ENCODE assay signal across 10 mouse cellular contexts in genomic region chr12:80833541-80833940, GRCm38 (mm10). TPM values are rescaled to one million over a fixed set of nuclear protein-coding genes. Genes with fewer than 3 reads are reported as not detected.
A peak's percentile ranks its signal among the peaks of the same experiment; 100 is the strongest.
DNase-seq lines count a peak whose midpoint lies in the region; ATAC-seq and TF ChIP-seq lines count a peak whose summit lies in the region.
"Had no signal": no experiment of that assay in that cellular context is flagged by ENCODE, and none has a peak within 500 bp of the region (broad histone marks: within the 10 kb centered on the region; RNA-seq: fewer than 3 reads in every experiment).

No protein-coding gene starts in this region.

- TF ChIP-seq POLR2A in cerebellum, adult 2 months (IDR thresholded peaks at IDR 0.05; ENCODE audit: borderline replicate concordance, insufficient read depth, low read length) = no peak

- no peak for ATAC-seq in liver, postnatal 0 days
- ATAC-seq in liver, embryonic 11.5 days (replicated peaks; ENCODE audit: low FRiP score) = no peak
- no peak for ATAC-seq in forebrain, embryonic 14.5 days

- intact Hi-C loops in heart, postnatal 25 days (cut with DNase I) = loop anchor here (5.0 kb wide), 2 partner anchors 34 to 41 kb away; partner anchors contain the start of gene Susd6

- WGBS in cerebellum, adult 2 months = 2% methylated on average over 2 of the region's 2 CpGs
- 32% methylated on average over 2 of the region's 2 CpGs for WGBS in liver, postnatal 0 days (ENCODE audit: insufficient replicate concordance)
- 54% methylated on average over 2 of the region's 2 CpGs for WGBS in liver, embryonic 11.5 days
- 77% methylated on average over 2 of the region's 2 CpGs for WGBS in forebrain, embryonic 14.5 days

- peak overlapping the region; percentile 71; the same call in 1 of the 2 replicates for H3K27ac ChIP-seq in cerebellum, adult 2 months (ENCODE audit: insufficient read depth, low read length)
- peak overlapping the region; percentile 64 for H3K27ac ChIP-seq in liver, postnatal 0 days (ENCODE audit: low read depth)
- H3K27ac ChIP-seq in liver, embryonic 11.5 days (ENCODE audit: low read depth, low read length) = no peak overlapping the region
- H3K27ac ChIP-seq in forebrain, embryonic 14.5 days (ENCODE audit: low read depth, low read length) = no peak overlapping the region
- H3K27ac ChIP-seq: embryonic facial prominence, embryonic 15.5 days; midbrain, embryonic 10.5 days had no signal

- H3K9me3 ChIP-seq in liver, postnatal 0 days (ENCODE audit: low read length) = no peaks in the 10 kb centered on the region
- no peaks in the 10 kb centered on the region for H3K9me3 ChIP-seq in liver, embryonic 11.5 days (ENCODE audit: control insufficient read depth, low read length)
- no peaks in the 10 kb centered on the region for H3K9me3 ChIP-seq in forebrain, embryonic 14.5 days (replicated peaks; ENCODE audit: control insufficient read depth, low read length)
- H3K9me3 ChIP-seq: embryonic facial prominence, embryonic 15.5 days; midbrain, embryonic 10.5 days had no signal

- H3K4me2 ChIP-seq in liver, postnatal 0 days (ENCODE audit: low read depth, low read length) = no peak overlapping the region
- H3K4me2 ChIP-seq in liver, embryonic 11.5 days = no peak overlapping the region
- no peak overlapping the region for H3K4me2 ChIP-seq in forebrain, embryonic 14.5 days (ENCODE audit: low read length)
- H3K4me2 ChIP-seq: embryonic facial prominence, embryonic 15.5 days had no signal

- peaks cover 17% of the 10 kb centered on the region for H3K36me3 ChIP-seq in liver, postnatal 0 days (replicated peaks; ENCODE audit: insufficient read depth, low read length)
- peaks cover 3% of the 10 kb centered on the region; the same call in 1 of the 2 replicates for H3K36me3 ChIP-seq in liver, embryonic 11.5 days (ENCODE audit: control insufficient read depth, insufficient read depth, low read length)
- H3K36me3 ChIP-seq in forebrain, embryonic 14.5 days (ENCODE audit: control insufficient read depth, insufficient read depth, low read length) = peaks cover 7% of the 10 kb centered on the region; the same call in 1 of the 2 replicates
- H3K36me3 ChIP-seq: embryonic facial prominence, embryonic 15.5 days had no signal

- TF ChIP-seq EP300 in liver, postnatal 0 days (IDR thresholded peaks at IDR 0.05; ENCODE audit: low read depth) = 0 out of 2 replicates have a peak, but pooled peaks have one; percentile 18

- TF ChIP-seq CTCF in cerebellum, adult 2 months (IDR thresholded peaks at IDR 0.05; ENCODE audit: borderline replicate concordance, insufficient read depth, low read depth, low read length) = no peak
- TF ChIP-seq CTCF in liver, postnatal 0 days (IDR thresholded peaks at IDR 0.05; ENCODE audit: low read depth) = 0 out of 2 replicates have a peak, but pooled peaks have one; percentile 5

- no peaks in the 10 kb centered on the region for H3K27me3 ChIP-seq in cerebellum, adult 2 months (ENCODE audit: control insufficient read depth, insufficient read depth, low read length)
- no peaks in the 10 kb centered on the region for H3K27me3 ChIP-seq in liver, postnatal 0 days (ENCODE audit: insufficient read depth, low read length)
- H3K27me3 ChIP-seq in liver, embryonic 11.5 days (replicated peaks; ENCODE audit: control insufficient read depth, insufficient read depth, low read length) = no peaks in the 10 kb centered on the region
- H3K27me3 ChIP-seq in forebrain, embryonic 14.5 days (replicated peaks; ENCODE audit: control insufficient read depth, insufficient read depth, low read length) = no peaks in the 10 kb centered on the region
- H3K27me3 ChIP-seq: embryonic facial prominence, embryonic 15.5 days had no signal

- no peak overlapping the region for H3K9ac ChIP-seq in liver, postnatal 0 days (replicated peaks)
- H3K9ac ChIP-seq in liver, embryonic 11.5 days (ENCODE audit: low read depth, low read length) = no peak overlapping the region
- H3K9ac ChIP-seq in forebrain, embryonic 14.5 days (ENCODE audit: low read length) = no peak overlapping the region
- H3K9ac ChIP-seq: embryonic facial prominence, embryonic 15.5 days had no signal

- peaks cover 39% of the 10 kb centered on the region; the same call in 1 of the 2 replicates for H3K4me1 ChIP-seq in cerebellum, adult 2 months (ENCODE audit: control insufficient read depth, insufficient read depth, low read length)
- peaks cover 48% of the 10 kb centered on the region for H3K4me1 ChIP-seq in liver, postnatal 0 days (ENCODE audit: insufficient read depth)
- H3K4me1 ChIP-seq in liver, embryonic 11.5 days (replicated peaks; ENCODE audit: control insufficient read depth, insufficient read depth, low read length) = peaks cover 15% of the 10 kb centered on the region
- no peaks in the 10 kb centered on the region for H3K4me1 ChIP-seq in forebrain, embryonic 14.5 days (ENCODE audit: control insufficient read depth, insufficient read depth, low read length)

- peak in 1 of 2 experiments; percentile 41 for DNase-seq in cerebellum, adult 2 months
- DNase-seq in cerebellum, postnatal 25 days = no peak
- no peak for DNase-seq in liver, postnatal 0 days
- no peak for DNase-seq in liver, embryonic 11.5 days (ENCODE audit: low spot score)
- DNase-seq in heart, postnatal 25 days (ENCODE audit: low spot score) = peak; percentile 38
- peak; percentile 43 for DNase-seq in skeletal muscle tissue, adult 2 months (ENCODE audit: low read depth, low spot score)
- no peak for DNase-seq in cerebellum, postnatal 10 days
- DNase-seq in forebrain, embryonic 14.5 days (ENCODE audit: low spot score) = no peak

- H3K4me3 ChIP-seq in cerebellum, adult 2 months (replicated peaks; ENCODE audit: insufficient read depth, low read depth, low read length) = no peak overlapping the region
- no peak overlapping the region for H3K4me3 ChIP-seq in liver, postnatal 0 days (ENCODE audit: low read depth, low read length)
- H3K4me3 ChIP-seq in liver, embryonic 11.5 days (ENCODE audit: low read depth, low read length) = no peak overlapping the region
- H3K4me3 ChIP-seq in forebrain, embryonic 14.5 days (ENCODE audit: low read depth, low read length) = no peak overlapping the region
- H3K4me3 ChIP-seq: embryonic facial prominence, embryonic 15.5 days; midbrain, embryonic 10.5 days had no signal

RNA-seq across cellular contexts. Expression of gene Susd6, which starts 43.2 kb away (rescaled TPM):
- polyA plus RNA-seq in cerebellum, adult 2 months (2012; rRNA removed) = 46.3 and 54.8 TPM in 2 replicates
- polyA plus RNA-seq in liver, postnatal 0 days (2015; fragmentation: Nextera tagmentation; extraction: Ambion mirVana) = 8.6 and 10.8 TPM in 2 replicates
- 21.5 and 21.7 TPM in 2 replicates for polyA plus RNA-seq in liver, embryonic 11.5 days (2014; fragmentation: Nextera tagmentation; extraction: Ambion mirVana)
- 10 to 100 TPM; 62.5 to 69.1 TPM for total RNA-seq in heart, postnatal 25 days (2021)
- 11.7 and 13.4 TPM in 2 replicates for polyA plus RNA-seq in forebrain, embryonic 14.5 days (2014; fragmentation: Nextera tagmentation; extraction: Ambion mirVana)

Comparison
In these comparisons a context has a peak if more than half of its experiments do, and no peak if none do; other contexts are left out.
1. H3K27ac ChIP-seq: peak in cerebellum, adult 2 months (single experiment) and liver, postnatal 0 days (single experiment); none in liver, embryonic 11.5 days (single experiment) and forebrain, embryonic 14.5 days (single experiment).
2. DNase-seq: peak in heart, postnatal 25 days (single experiment) and skeletal muscle tissue, adult 2 months (single experiment); none in cerebellum, postnatal 25 days (0 of 2), liver, postnatal 0 days (single experiment), liver, embryonic 11.5 days (single experiment), cerebellum, postnatal 10 days (0 of 2) and forebrain, embryonic 14.5 days (single experiment).